Mouse (Mus musculus) B cell, adult 2 months (primary cell): Measurements from ENCODE around the gene Spata16.

ENCODE experiments used
- DNase-seq, 2 experiments: peaks; one replicate each; pipeline ENCODE4 v3.0.0; 2022

The Spata16 gene

DNA sequence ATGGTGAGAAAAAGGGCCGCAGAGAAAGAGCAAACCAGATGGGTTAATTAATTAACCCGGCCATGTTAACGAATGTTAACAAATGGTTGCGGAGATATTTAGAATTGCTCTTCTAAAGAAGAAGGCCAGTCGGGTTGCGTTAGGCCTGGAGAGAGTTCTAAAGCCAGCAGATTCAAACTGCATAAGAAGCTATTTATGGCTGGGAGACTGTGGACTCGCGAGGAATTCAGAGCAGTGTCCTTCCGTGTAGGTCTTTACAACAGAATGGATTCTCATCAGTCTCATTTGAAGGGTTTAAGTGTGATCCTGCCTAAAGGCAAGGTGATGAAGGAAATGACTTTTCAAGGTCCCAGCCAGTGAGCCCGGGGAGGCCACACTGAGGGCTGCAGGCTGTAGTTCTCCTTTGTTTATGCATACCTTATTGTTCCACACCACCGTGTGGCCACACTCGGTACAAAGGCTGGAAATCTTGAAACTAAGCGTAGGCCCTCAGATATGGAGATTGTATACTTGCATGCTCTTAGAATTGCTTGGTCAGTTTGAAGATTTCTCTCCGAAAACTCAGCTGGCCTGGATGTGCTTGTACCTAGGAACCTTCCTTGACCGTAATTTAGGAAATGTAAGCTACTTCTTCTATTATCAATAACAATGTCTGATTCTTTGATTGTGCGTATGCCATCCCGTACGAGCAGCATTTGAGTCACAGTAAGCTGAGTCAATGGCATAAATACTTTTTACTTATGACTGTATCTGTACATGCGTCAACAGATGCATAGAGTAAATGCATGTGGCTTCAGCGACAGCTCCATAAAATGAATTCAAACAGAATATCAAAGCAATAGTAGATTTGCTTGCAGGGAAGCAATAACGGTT is 197.0 kb downstream of the Spata16 start:
- DNase-seq = no peak

DNA sequence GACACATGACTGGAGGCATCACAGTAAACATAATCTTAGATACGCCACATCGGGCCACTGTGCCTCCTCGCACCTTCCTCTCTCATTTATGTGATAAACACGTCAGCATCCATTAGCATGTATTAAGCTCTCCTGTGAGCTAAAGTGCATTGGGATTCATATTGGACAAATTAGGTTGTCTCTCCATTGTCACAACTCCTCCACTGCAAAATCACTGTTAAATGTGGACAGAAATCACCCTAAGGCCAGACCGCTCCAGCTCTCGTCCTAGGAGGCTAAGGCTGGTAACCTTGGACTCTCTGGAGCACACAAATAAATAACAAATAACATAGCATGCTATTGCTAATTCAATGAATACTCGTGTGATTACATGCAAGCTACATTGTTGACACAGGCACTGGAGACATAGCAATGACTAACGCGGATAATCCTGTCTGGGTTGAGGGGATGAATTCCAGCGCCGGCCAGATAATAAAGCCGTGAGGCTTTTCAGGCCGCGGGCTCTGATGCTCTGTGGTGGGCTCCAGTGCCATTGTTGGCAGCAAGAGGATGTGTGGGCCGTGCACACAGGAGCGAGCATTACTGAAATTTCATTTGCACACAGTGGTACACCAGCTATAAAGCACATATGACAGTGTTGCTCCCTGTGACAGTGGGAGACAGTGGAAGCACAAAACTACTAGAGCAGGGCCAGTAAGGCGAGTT is 197.8 kb downstream of the Spata16 start:
- DNase-seq = no peak

DNA sequence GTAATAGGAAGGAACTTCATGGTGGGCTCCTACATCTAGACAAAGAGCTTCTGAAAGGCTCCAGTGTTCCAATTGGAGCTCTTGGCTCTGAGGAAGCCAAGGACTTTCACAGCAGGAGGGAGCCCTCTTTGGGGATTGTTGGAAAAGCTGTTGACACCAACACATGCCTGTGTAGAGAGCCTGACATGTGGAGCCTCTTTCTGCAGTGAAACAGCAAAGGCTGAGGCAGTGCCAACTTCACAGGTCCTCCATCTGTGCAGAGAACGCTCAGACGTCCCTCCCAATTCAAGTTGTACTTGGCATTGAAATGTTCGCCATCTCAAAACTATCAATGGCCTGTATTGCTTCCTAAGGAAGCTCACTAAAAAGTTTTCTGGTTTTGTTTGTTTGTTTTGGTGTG is 207.6 kb downstream of the Spata16 start:
- DNase-seq = no peak

DNA sequence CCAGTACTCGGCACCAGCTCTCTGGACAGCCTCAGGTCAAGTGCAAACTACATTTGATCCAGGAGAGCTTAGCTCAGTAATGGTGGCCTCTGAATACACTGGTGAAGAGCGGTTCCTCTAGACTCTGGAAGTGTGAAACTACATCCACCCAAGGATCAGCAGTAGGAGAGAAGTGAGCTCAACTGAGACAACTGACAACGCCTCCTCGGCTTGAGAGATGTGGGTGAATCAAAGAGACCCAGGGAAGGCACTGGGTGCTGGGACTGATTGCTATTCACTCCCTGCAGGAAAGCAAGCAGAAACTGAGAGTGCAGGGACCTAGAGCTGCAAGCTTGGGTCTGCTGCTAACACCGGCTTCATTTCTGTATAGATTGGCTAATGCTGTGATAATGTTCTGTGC is 210.5 kb downstream of the Spata16 start:
- DNase-seq = no peak

DNA sequence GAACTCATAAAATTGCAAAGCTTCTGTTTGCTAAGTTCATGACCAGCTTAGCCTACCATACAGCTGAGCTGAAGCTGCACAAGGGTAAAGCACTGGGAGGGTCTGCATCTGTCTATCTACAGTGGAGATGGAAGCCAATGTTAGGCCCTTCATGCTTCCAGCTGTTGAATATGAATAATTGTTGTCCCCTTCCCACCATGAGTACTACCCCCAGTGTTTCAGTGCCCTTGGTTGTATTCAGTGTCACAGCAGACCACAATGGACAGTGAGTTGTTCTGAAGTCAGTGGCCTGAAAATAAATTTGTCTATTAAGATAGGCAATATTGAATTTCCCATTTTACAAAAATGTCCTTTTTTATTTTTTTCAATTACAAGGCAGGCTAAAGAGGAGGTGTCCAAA is 212.8 kb downstream of the Spata16 start:
- DNase-seq = no peak

DNA sequence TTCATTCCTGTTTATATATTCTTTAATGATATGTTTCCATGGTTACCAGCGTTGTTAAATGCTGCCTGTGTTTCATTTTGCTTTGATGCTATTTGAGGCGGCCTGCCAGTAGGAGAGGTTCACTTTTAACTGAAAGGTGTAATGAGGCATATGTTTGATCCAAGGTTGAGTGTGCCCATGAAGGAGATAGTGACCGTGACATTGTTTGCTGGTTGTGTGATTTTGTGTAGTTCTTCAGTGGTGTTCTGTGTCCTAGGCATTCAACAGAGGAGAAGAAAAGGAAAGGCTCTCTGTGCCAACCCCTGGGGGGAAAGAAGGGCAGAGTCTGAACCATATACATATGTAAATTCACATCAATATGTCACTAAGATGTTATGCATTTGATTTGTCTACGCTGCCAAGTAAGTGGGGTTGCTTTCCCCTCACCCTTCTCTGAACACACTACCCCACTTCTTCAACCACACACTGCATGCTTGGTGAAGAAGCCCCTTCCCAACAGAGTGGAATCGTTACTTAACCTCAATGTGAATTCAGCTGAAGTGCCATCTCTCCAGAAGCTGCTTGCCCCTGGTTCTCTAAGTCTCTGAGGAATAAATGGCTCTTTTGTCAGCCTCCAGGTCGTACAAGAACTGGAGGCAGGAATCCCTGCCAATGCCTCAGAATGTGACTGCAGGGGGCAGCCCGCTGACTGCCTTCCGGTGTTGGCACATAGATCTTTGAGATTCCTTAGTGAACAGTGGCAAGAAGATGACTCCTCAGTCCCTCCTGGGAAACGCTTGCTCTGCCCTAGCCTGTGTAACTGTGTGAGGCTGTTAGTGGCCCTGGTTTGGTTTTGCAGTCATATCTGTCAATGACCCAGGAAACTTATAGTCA is 213.5 kb downstream of the Spata16 start:
- no peak for DNase-seq

DNA sequence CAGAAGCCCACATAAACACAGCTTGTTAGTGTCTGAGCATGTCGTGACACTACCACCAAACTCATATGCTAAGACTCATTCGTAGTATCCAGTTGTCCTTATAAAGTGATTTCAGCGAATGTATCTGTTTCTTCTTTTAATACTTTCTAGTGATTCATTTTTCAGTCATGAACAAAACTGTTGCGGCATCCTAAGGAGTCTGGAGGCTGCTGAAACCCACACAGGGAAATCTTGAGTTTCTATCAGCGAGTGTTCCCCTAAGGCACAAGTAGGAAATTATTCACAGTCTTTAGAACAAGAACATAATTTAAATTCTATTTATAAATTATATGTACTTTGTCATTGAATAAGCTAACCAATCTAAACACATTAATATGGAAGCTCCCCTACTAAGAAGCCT is 216.1 kb downstream of the Spata16 start:
- DNase-seq = no peak

DNA sequence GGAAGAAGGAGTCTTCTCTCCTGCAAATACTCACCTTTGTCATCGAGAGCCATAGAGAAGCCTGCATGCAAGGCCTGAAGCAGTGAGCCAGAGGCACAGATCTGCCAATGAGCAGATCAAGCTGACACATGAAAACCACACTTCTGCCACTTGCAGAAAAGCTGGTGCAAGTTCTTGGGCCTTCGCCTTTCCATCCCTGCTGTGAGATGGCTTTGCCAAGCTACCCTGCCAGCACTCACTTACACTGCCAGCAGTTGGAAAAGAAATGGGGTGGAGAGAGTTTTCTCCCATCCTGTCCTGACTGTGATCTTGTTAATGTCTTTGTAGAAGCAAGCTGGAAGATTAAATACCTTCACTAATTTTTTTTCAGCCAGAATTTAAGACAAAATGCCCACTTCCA is 237.3 kb downstream of the Spata16 start:
- DNase-seq = no peak

DNA sequence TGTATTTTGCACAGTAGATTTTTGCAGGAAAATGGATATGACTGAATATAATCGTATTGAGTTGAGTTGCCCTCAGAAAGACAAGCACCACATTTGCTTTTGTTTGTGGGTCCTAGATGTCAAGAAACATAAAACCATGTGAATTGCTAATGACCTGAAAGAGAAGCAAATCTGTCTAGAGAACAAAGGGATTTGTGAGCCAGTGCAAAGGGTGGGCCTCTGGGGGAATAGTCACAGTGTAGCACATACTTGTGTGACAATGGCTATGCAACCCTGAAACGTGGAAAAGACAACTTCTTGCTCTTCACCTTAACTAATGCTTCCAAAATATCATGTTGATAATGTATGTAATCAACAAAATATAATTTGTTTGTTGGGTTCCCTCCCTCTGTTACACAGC is 239.9 kb downstream of the Spata16 start:
- no peak for DNase-seq

DNA sequence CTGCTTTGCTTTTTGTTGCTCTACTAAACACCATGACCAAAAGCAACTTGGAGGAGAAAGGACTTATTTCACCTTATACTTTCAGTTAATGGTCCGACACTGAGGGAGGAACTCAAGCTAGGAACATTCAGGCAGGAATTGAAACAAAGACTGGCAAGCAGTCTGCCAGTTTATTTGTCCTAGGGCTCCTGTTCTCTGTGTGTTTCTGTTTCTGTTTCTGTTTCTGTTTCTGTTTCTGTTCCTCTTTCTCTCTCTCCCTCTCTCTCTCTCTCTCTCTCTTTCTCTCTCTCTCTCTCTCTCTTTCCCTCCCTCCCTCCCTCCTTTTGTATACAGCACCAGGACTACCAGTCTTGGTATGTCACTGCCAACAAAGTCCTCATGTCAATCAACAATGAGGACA is 279.2 kb downstream of the Spata16 start:
- DNase-seq = no peak

DNA sequence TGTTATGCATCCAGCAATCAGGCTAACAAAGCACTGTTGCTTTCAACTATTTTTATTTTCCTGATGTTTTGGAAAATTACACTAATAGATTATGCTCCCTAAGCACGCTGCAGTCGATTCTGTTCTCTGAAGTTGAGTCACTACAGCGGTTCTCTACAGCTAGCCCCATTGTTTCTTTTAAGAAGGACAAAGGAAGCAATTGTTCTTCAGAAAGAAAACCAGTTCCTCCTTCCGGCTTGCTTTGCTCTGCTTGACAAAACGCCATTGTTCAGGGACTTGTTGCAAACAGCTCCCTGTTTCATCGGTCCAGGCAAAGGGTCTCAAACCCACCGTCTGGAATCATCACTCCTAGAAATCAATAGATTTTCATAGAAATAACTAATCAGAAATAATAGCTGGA is 283.6 kb downstream of the Spata16 start:
- DNase-seq = no peak

DNA sequence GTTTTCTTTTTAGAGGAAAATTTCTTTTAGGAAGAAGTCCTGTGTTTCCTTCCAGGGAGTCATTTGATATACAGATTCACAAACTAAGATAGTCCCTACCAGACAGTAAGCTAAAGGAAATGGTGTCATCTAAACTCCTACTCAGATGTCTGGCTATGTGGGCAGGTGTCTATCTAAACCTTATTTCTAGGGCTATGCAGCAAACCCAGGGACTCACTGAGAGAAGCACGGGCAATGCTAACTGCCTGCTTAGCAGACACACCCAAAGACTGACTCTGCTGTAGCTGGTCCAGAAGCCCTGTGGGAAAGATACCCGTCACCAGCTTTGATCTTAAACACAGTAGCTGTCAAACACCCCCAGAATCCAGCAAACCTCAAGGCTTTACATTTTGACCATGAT is 284.2 kb downstream of the Spata16 start:
- no peak for DNase-seq

DNA sequence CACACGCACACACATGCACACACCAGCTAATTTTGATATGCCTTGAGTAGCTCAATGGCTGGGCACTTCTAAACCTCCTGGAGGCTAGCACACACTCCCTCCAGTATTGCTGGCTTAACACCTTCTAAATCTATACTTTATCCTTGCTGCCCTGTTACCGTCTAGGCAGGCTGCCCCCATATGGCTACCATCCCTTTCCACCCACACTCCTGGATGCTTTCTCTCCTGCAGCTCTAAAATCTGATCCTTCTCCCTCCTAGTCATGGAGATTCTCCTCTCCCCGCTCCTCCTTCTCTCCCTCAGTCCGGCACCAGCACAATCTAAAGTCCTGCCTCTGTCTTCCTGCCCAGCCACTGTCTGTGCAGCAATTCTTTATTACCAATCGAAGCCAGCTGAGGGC is 286.0 kb downstream of the Spata16 start:
- DNase-seq = no peak

DNA sequence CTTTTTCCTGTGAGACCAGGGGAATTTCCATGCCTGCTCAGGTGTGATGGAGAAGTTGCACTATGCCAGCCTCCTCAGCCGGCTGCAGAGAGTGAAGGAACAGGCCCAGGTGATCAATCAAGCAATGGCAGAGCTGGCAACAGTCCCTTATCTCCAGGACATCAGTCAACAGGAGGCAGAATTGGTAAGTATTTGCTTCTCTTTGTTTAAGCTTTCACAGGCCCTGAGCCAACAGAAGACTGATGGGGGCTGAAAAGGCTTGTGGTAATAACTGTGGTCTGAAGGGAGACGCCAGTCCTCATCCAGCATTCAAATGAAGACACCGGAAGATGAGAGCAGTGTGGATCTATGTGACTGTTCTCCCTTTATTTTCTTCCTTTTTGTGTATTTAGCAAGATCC is 286.8 kb downstream of the Spata16 start:
- no peak for DNase-seq

DNA sequence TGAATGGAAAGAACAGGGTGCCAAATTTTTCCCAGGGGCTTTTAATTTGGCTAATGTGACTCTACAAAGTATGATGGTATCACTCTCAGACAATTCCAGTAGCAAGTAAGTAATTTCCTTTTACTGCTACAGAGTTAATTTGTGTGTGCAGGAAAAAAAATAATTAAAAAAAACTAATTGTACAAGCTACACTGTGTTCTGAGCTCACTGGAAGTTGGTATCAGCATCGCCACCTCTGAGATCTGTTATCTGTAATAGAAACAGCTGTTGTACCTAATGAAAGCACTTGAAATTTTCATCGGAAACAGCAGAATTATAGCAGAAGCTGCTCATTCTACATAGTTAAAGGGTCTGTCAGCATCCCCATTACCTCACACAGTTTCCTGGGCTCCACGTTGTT is 295.7 kb downstream of the Spata16 start:
- DNase-seq = no peak

DNA sequence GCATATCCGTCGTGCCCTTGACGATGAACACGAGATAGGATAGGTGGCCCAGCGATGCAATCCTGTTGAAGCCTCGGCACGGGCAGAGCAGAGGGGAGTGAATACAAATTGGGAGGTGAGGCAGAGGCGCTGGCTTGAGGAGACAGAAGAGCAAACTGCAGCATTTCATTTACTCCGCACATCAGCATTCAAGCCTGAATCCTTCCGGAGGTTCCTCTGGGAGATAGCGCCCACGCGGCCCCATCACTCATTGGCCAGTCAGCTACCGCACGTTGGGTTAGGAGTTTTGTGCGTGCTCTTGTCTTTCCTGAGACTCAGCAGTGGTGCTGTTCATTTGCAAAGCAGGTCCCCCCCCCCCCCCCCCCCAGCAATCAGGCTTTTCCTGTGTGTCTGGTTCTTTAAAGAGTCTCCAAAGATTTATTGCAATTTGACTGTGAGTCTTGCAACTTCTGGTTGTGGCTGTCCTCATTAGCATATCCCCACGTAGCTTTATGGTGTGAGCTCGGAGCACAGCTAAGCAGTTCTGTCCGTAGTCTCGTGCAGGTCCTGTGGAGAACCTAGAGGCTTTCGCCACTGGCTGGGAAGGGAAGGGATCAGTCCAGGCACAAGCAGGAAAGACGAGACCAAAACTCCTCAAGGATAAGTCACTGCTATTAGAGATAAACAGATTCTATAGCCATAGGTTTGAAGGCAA is 299.6 kb downstream of the Spata16 start:
- DNase-seq = no peak

DNA sequence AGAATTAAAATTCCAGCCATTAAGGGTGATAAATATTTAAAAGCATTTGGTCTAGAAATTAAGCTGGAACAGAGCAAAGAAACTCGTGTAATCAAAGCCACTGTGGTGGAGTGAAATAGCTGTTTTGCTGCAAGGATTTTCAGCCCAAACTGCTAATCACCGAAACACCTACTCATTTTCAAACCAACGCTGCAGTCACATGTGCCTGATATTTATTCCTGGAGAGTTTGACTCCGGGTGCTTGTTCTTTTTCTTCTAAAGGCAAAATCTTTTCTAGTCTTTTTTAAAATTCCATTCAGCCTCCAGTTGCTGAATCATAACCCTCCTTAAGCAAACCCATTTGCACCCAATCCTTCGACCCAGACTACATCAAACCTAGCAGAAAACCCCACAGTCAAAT is 329.4 kb downstream of the Spata16 start:
- DNase-seq = no peak

DNA sequence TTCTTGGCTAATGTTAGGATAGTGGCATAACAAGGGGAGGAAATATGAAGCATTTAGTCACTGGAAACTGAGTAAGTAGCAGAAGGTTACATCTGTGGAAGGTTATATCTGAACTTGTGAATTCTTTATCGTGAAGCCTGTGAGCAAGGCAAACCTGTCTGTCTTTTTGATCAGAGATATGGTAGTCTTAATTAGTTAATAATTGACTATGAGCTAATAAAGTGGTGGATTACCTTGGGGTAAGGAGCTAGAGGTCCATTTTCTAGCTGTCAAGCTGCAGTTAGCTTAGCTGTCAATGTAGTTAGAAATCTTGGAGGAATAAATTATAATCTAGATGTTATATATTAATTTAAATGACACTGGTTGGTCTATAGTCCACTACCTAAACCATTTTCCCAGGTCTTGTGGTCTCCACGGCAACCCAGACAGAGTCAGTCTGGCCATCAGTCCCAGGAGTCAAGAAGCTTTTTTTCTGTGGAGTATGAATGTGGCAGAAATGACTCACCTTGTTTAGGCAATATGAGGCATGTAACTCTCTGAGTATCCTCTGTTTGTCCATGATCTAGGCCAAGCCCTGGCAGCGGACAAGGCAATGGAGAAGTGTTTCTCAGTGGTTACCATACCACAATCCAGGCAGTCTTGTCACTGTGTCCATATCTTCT is 331.6 kb downstream of the Spata16 start:
- DNase-seq = no peak

DNA sequence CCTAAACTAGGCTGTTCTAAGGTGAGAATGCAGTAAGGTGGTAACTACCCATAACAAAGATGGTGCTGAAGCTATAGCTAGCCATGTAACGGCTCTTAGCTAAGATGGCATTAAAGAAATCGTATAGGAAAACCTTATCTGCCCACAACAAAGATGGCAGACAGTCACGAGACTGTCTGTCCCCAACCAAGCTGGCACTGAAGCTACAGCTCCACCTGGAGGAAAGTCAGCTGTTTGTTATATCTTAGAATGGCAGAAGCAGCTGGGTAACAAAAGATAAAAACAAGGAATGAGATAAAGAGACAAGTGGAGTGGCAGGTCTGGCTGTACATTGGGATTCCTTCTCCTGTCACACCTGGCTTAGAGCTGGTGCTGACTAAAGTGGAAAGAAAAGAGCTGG is 333.1 kb downstream of the Spata16 start:
- DNase-seq = no peak

DNA sequence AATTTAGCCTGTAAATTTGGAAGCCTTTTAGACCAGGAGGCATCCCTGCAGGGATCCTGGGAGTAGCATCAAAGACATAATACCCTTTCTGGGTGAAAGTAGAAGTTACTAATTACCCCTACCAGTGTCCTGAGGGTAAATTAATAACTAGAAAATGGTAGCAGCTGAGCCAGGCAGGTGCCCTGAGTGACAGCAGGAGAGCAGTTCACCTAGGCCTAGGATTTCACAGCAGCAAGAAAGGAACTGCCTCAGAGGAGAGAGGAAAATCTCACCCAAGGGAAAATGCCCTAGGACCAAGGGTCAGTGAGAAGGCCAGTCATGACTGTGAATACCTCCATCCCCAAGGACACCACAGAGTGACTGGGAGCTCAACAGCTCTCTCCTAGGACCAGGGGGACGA is 333.9 kb downstream of the Spata16 start:
- DNase-seq = no peak

DNA sequence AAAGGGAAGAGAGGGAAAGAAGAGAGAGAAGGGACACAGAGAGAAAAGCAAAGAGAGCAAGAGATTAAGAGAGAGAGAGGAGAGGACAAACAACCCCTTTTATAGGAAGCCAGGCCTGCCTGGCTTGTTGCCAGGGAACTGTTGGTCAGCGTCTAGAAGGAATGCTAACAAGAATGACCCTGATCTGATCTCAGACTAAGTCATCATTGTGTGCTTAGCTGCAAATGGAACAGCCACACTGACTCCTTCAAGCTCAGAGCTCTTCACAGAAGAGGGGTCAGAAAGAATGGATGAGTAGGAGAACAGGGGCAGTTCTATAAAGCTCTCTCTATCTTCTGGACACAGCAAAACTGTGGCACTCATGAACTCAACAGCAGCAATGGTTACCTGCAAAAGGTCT is 334.7 kb downstream of the Spata16 start:
- DNase-seq = no peak

DNA sequence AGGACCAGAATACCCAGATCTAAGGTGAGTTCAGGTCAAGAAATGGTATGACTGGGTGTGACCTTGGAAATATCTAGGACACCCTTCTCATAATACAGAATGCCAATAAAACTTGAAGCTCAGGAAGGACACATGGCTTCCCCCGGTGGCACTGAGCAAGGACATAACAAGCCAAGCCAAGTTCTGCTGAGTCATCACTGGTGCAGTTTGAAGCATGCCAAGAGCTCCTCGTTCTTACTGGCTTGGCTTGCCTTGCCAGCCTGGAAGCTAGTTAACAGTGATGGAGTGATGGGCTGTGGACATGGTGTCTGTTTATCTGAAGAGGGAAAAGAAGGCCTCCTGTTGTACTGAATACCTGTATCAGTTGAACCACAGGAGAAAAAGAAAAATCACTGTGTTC is 342.2 kb downstream of the Spata16 start:
- DNase-seq = no peak
